Mouse (Mus musculus) mesoderm, embryonic 11.5 days (tissue): ENCODE measurements around the gene Tmtc2.

Experiments used
- DNase-seq: peaks from one replicate; pipeline ENCODE4 v3.0.0-alpha.2; 2012; ENCODE audit warnings: low read depth, low spot score

Gene Tmtc2

DNA sequence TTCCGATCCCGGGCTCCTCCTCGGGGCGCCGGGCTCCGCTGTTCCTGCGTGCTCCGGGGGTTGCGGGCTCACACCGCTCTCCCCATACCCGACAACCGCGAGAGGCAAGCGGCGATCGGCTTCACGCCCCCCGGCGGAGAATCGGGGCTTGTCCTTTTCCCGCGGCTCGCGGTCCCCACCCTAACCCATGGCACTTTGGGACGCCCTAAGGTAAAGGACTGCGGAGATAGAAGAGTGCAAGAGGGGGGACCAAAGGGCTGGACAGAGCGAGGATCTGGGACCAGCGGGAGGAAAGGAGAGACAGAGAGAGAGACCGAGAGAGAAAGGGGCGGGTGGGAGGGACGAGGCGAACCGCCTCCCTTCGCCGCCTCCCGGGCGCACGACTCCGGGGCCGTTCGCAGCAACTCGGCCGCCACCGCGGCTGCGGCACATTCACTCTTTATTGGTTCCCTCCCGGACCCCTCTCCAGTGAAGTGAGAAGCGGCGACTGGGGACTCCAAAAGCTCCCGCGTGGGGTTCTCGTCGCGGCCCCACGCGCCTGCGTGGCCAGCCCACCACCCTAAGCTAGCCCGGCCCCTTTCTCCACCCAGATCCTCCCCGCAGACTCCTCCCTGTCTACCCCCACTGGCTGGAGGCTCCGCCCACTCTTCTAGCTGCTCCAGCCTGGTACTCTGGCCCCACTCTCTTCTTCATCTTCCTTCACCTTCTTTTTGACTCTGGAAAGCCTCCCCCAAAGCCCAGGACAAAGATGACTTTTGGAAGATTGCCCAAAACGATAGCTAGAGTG is at the start of gene Tmtc2:
Tmtc2 (minus strand) TSS at position 544 of the 787 bp plus-strand sequence.
- peak; percentile 82 for DNase-seq

DNA sequence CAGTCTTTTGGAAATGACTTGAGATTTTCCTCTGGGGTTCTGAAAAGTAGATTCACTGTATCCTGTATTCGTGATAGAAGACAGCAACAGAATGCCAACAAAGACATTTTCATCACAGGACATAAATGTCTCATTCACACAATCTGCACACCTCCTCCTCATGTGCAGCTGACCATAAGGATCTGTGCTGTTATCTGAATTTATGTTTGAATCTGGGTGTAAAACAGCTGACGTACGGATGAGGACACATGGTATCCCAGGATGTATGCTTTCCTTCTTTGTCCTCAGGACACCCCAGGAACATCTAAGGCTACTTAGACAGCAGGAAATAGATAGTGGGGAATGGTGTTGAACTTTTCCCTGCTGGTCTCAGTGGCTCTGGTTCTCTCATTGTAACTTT is 37.9 kb upstream of the Tmtc2 start:
- no peak for DNase-seq

DNA sequence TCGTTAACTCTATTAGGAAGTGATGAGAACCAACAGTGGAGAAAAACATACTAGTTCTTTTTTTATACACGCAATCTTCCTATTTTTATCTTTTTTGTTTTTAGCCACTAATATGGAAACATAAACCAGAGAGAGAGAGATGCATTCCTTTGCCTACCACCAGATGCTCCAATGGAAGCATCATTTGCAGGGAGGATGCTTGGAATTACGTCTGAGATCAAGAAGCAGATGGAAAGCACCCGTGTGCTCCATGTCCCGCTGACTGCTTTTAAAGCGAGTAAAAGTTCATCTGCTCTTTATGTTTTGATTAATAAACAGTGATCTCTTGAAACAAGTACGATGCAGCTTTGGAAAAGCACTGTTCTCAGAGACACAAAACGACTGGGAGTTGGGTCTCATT is 24.6 kb upstream of the Tmtc2 start:
- no peak for DNase-seq

DNA sequence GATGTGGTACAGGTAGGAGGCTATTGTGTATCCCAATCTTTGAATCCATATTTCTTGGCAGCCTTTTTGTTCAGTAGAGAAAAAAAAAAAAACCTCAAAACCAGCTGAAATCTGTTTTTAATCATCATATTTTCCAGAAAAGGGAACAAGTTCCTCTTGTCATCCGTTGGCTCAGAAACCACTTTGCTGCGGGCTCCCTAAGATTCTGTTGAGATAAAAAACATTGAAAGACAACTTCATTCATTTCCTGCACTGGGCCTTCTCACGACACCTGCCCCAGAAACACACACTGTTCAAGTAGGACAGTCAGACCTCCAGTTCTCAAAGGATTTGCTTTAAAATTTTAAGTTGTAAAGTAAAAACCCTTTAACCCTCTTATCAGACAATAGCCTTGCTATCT is 23.0 kb upstream of the Tmtc2 start:
- DNase-seq: no peak

DNA sequence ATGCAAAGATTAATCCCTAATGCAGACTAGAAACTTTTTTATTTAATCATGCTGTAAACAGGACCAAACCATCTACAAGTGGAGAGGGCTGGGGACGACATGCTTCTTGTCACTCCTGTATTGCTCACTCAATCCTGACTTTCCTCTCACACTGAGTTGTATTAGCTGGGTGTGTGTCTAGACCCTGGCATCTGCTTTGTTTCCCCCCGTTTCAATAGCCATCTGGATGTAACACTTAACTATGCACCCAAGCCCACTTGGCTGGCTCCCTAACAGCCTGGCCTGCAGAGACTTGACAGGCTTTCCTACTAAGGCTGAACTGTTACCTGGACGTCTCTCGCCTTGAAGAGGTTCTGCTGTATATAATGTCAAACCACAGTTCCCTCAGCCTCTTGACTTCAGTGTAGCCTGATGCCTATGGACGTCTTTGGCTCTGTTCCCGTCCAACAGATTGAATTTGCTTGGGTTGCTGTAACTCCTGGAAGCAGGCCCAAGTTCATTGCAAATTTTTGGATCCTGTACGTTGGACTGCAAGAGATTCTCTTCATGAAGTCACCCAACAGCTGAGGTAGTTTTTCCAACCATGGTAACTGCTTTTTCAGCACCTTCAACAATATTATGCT is 21.3 kb upstream of the Tmtc2 start:
- DNase-seq: no peak

DNA sequence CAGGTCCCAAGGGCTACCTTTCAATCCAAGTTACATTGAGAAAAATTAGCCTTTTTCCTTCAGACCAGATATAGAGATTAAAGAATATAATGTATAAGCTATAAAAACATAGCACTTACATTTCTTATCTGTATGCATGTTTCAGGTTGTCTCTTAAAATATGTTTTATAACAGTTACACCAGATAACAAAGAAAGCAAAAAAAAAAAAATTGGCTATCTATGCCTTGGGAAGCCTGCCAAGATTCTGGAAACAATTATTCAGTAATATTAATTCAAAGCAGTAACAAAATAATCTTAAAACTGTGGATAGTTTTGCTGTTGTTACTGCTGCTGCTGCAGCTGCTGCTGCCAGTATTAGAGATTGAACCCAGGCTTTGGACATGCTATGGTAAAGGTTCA is 13.9 kb upstream of the Tmtc2 start:
- DNase-seq: no peak

DNA sequence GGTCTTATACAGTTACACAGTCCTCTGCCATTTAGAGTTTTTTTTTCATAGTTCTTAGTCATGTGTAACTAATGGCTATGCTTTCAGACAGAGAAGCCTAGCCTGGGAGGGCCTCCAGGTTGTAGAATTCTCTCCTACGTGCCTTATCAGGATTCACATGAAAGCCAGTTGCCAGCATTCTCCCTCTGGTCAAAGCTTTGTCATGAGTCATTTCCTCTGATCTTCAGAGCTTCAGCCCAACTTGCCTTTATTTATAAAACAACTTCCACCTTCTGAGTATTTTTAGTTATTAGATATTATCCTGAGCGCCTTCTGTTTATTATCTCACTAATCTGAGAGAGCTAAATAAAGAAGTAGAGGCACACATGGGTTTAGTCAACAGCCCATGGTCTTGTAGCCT is 5.1 kb upstream of the Tmtc2 start:
- DNase-seq: no peak

DNA sequence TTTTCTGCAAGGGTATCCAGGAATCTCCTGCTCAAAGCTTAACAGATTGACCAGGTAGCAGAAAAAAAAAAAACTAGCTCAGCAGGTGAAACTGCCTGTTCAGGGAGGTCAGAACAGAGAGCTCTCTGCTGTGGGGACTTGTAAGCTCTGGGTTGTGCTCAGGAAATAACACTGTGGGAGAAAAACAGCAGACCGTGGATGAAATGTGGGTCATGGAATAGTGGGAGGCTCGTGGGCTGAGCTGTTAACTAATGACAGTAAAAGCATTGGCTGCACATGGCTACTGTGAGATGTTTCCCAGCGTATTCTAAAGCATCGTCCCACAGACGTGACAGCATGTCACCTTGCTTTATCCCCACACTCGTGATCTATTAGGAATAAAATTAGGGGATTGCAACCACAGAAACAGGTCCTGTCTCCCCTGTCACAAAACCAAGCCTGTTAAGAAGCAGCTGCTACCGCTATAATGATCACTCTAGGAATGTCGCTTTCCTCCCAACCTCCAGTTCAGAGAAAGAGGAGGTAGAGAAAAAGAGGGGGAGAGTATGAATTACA is 4.1 kb upstream of the Tmtc2 start:
- no peak for DNase-seq

DNA sequence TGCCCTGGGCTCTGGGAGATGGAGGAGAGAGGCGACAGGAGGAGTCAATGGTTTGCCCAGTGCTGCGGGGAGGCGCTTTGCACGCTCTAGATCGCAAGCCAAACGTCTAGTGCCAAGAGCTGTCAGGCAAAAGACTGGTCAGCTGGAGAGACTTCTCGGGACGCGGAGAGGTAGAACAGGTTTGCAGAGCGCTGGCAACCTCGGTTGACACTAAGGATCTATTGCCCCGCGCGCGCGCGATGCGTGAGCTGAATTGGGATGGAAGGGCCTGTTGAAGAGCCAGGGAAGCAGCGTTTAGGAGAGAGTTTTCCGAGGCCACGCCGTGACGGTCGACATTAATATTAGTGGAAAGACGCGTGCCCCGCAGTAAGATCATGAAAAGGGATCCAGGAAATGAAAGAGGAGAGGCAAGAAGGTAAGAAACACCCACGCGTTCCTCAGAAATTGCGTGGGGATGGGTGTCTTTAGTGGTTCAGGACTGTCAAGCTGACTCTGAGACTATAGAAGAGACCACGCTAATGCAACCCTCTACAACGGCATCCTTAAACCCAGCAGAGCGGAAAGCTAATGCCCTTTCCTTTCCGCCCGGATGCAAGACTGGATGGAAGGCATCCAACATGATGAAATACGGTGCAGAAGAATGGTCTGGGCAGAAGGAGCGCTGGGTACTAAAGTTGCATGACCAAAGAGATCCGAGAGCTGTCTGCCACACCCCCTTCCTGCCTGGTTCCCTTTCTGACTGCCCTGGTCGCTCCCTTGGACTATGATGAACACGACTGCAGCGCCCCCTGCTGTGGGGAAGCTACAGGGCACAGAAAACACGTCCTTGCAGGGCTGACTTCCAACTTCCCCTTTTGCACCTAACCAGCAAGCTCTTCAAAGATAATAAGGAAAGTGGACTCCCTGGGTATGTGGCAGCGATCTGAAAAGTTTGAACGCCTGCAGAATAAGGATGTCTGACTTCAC is 727 bp upstream of the Tmtc2 start:
- DNase-seq: peak; percentile 95

DNA sequence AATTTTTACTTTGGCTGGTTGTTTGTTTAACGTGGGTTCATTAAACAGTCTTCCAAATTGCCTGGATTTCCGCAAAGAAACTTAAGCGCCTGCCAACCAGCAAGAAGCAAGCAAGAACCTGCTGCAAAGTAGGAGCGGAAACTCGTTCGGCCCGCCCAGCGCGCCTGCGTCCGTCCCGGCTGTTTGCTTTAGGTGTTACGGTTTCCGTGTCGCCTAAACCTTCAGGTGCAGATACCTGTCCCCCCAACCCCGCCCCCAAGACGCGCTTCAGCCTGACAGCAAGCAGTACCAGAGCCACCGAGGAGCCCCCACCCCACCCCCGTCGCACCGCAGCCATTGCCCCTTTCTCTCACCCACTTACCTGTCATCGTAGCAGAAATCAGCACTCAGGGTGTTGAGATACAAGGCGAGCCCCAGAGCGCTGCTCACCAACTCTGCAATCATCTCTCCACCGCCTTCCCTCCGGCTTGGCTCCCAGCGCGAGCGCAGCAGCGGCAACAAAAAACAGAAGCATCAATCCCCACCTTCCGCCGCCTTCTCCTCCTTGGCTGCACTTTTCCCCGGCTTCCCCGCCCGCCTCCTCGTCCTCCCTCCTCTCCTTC is 844 bp downstream of the Tmtc2 start:
- peak; percentile 34 for DNase-seq

DNA sequence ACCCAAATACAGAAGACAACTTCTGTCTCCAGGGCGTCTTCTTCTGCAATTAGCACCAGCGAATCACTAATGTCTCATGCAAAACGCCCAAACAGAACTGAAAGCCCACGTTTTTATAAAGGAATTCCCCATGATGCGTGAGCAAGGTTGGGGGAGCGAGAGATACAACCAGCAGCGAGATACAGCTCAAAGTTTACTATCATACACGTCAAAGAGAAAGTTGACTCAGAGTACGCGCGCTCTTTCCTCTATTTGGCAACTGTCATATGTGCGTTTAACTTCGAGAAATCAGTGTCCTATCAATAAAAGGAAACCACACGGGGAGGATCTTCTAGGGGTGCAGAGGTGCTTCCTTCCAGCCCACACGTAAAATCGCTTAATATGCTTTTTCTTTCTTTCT is 1.4 kb downstream of the Tmtc2 start:
- no peak for DNase-seq

DNA sequence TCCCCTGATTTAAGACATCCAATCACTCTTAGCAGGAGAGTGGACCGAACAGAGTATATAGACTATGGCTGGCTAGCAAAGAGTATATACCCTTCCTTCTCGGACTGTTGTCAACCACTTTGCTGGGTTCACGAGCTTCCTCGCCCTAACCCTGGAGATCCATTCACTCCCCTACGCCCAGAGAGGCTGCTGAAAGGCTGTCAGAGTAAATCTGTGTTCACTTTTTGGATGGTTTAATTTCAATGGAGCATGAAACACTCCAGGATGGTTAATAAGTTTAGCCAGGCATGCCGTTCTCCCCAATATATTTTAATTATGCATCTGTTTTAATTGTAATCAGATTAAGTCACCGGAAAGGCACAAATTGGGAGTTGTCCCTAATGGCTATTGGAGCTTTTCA is 1.9 kb downstream of the Tmtc2 start:
- no peak for DNase-seq

DNA sequence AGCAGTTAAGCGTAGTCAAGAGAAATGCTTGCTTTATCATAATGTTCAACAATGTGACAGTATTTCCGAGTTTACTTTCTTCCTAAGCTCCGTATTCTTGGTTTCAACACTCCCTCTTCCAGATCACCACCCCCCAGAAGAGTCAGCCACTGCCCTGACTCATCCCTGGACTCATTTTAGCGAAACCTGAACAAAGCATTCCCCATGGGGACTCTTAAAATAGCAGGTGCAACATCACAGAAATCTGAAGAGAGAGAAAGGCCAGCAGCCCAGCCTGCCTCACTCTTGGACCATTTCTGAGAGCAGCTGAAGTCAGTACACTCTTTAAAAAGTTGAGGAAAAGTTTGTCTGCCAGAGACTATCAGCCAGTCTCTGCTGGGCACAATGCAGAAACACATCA is 2.4 kb downstream of the Tmtc2 start:
- DNase-seq: no peak

DNA sequence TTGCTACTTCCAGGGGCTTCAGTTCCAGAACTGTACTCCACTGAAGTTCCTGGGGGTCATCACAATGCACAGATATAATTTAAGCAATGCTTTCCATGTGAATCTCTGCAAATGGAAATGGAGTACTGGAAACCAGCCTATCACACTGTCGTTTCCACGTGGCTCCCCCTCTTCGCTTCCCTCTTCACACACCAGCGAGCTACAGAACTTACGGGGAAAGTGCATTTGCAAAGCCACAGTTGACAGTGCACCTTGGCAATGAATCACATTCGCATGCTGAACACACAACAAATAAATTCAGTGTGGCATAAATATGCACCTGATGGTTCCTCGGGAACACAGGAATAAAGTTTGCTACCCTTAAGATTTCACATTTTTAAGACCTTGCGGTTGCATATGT is 3.2 kb downstream of the Tmtc2 start:
- no peak for DNase-seq

DNA sequence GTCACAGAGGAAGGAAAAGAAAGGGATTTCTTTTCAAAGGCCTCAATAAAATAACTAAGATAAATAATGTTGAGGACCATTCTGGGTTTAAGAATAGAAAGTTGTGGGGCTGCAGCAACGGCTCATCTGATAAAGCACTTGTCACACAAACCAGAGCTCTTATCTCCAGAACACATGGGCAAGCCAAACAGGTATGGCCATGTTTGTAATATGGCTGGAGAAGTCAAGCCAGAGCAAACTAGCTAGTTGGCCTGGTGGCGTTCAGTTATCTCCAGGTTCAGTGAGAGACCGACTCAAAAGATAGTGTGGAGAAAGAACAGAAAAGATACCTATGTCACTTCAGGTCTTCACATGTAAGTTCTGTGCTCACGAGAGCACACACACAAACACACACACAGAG is 4.7 kb downstream of the Tmtc2 start:
- no peak for DNase-seq

DNA sequence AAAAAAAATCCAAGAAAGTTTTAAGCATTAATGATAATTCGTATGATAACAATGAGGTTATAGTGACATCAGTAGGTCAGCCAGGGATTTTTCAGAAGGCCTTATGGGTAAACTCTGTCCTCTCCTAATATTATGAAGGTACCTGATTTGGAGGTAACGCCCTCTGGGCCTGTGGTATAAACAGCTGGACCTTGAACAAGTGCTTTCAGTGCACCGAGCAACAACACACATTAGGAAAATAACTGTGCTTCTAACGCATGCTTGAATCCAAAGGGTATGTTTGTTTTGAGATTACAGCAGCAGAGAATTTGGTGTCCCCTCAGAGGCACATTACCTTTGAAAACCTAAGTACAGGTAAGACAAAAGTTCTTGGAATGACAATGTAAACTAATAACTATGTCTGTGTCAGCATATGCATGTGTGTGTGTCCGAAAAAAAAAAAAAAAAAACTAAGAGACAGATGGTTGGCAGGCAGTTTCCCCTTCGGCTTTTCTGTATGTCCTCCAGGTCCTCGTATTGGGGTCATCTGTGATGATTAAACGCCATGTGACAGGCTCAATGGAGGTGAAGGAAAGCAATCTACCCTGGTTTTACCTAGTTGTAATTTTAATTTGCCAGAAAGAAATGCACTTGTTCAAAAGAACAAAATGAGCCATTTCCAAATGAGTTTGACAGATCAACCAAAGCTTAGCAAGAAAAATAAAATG is 6.3 kb downstream of the Tmtc2 start:
- DNase-seq: no peak

DNA sequence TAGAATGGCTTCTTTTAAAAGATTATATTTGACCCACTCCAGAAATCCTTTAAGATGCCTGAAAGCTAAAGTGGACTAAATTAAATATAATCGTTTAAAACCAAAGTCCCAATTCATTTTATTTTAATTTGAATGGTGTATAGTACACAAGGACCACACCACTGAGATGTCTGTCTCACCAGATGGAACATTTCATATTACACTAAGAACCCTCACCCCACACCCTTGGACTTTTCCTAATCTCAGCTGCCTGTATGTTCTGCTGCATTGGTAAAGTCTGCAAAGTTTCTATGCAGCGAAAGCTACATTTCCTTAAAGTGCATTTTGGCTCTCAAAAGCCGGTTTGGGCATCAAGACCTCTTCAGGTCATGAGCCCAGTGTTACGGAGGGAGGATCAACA is 12.7 kb downstream of the Tmtc2 start:
- no peak for DNase-seq

DNA sequence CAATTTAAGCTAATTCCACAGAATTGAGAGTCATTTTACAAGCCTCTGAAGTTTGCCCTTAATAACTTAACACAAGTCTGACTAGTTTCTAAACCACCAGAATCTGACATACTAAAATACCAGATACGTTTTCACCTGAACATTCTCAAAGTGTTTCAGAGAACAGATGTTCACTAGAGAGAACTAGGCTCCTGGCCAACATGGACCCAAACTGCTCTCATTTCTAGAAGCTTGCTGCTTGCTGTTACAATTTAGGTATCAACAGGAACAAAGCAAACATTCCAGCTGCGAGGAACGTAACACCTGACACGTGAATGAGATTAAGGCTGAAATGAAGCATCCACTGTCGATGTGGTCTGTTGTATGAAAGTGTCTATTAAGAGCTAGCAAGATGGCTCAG is 16.7 kb downstream of the Tmtc2 start:
- no peak for DNase-seq

DNA sequence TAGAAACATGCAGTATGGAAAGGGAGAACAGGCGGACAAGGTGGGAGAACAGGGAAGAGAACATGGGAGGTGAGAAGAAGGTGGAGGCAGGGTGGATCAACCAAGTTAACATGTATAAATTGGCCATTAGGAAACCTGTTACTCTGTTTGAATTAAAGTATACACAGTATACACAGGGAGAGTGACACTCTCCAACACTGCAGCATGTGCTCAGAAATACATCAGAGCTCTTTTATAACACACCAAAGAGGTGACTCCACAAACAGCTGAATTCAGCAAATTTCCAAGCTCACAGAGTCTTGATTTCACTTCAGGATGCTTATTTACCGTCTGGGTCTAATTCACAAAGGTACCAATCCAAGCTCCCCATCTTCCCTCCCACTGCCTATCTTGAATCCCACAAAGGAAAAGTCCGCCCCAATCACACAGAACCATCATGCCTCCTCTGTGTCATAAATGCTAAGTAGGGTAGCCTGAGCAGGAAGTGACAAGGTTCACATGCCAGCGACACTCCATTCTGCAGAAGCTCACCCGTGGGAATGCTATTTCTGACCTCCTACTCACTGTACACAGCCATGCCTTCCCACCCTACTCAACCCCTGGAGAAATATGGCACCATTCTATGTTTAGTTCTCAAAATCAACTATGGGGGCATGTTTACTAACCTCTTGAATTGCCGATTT is 17.2 kb downstream of the Tmtc2 start:
- no peak for DNase-seq

DNA sequence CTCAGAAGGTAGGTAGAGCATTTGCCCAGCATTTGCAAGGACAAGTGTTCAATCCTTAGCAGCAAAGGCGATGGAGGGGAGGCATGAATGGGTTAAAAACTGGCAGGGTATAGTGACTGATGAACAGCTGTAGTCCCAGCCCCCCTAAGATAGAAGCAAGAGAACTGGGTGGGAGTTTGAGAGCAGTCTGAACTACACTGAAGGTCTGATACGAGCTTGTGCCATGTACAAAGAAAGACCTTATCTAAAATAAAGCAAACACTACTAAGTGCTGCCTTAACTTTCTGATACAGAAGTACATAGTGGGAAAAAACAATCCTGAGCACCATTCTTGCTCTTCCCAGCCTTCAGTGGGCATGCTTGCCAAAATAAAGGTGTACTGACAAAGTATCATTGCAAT is 20.1 kb downstream of the Tmtc2 start:
- no peak for DNase-seq
